Mouse (Mus musculus) bone marrow, adult 2 months (tissue): ENCODE measurements around the gene Cmklr1. TPM values are rescaled to one million over a fixed set of nuclear protein-coding genes. Genes with fewer than 3 reads are reported as not detected.

Experiments used
- H3K27ac ChIP-seq: fragments of 200-500 bp; 2 replicates; pipeline ENCODE4 v1.5.1; 2012; ENCODE audit warnings: low read depth, mild to moderate bottlenecking, control low read depth, inconsistent platforms, low read length; ENCODE audit not compliant: control insufficient read depth, poor library complexity, insufficient read depth
- H3K4me1 ChIP-seq: fragments of 200-500 bp; 2 replicates; pipeline ENCODE4 v1.6.1; 2011; ENCODE audit warnings: low read length; ENCODE audit not compliant: control insufficient read depth, insufficient read depth
- H3K4me3 ChIP-seq: fragments of 200-500 bp; replicated peaks from 2 replicates; pipeline ENCODE3; 2011; ENCODE audit warnings: mild to moderate bottlenecking, low read depth, low read length, control low read depth; ENCODE audit not compliant: control insufficient read depth
- CTCF ChIP-seq: fragments of 200-500 bp; IDR thresholded peaks from 2 replicates; pipeline ENCODE4 v1.5.1; 2011; ENCODE audit warnings: low read length, control low read depth; ENCODE audit not compliant: control insufficient read depth, insufficient read depth
- POLR2A ChIP-seq: fragments of 200-500 bp; IDR thresholded peaks from 2 replicates; pipeline ENCODE4 v1.6.1; 2011; ENCODE audit warnings: low read depth, mild to moderate bottlenecking, control low read depth, low read length, borderline replicate concordance; ENCODE audit not compliant: control insufficient read depth
- WGBS: fragments of 180-500 bp; shearing (Covaris S2); methylation state at CpG from one replicate; pipeline ENCODE4 v1.1.7; 2018; 5-methylcytosine and 5-hydroxymethylcytosine counted together
- polyA plus RNA-seq: library from polyadenylated mRNA; stranded (reverse); fragments of >200 nt; gene quantifications from 2 replicates; pipeline ENCODE4 v1.2.4, GENCODE M21; 2011; ENCODE audit warnings: low replicate concordance; ENCODE audit not compliant: missing spikeins, insufficient read depth, insufficient read length

The Cmklr1 gene
- polyA plus RNA-seq, 1 experiment: 2.6 TPM

DNA sequence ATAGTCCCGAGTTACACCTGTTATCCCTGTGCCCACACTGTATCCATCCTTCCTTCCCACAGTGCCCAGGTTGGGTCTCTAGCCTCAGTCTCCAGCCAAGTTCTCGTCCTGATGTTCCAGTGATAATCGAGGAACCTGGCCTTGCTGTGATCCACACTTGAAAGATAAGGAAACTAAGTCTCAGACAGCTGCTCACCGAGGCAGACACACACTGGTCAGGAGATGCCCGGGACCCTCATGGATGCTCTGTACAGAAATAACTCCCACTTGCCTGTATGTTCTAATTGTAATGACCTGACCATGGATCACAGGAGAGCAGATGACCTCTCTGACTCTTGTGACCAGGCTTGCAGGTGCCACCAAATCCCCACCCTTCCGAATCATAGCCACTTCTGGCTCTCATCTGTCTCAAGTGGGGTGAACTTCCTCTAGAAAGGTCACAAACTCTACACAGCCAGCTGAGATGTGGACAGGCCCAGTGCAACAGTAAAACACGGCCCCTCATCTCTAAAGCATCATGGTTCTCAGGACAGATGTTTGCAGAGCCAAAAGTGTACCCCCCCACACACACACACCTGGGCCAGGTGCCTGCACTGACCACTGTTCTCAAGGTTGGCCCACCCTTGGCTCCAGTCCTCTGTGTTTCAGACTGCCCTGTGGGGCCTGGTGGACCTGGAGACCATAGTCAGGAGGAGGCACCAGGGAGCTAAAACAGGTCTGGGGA is 15.2 kb downstream of the Cmklr1 start:
- Histone ChIP-seq H3K27ac (no peak overlapping the region), H3K4me3 (no peak overlapping the region), H3K4me1 (peaks cover 4% of the 10 kb centered on the region)
- TF ChIP-seq POLR2A (no peak), CTCF (no peak)
- 57% methylated on average over 7 of the region's 7 CpGs for WGBS

DNA sequence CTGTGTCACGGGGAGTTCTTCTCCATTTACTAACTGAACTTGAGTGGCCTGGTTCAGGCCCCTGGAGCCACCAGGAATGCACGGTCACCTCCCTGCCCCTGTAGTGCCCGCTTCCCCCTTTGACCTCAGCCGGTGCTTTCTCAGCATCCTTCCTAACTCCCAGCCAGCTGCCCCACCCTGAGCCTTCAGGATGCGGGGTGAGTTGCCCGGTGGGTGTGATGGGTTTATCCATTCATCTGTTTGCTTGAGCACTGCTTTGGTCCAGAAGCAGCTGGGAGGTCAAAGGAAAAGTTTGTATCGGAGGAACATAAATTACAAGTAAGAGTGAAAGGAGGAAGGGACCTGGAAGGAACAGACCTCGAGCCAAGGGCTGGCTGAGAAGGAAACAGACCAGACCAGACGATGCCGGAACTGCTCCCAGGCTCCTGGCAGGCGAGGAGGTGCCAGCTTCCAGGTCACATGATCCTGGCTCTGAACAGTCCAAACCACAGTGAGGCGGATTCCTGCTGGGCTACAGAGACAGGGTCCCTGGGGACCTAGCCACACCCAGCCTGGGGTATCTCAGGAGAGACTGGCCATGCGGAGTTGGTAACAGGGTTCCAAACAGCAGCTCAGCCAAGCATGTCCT is 16.1 kb downstream of the Cmklr1 start:
- WGBS: 14% methylated on average over 13 of the region's 13 CpGs
- H3K4me3 ChIP-seq: no peak overlapping the region
- TF ChIP-seq CTCF: no peak
- no peak for TF ChIP-seq POLR2A
- H3K27ac ChIP-seq: no peak overlapping the region; the same call in 1 of the 2 replicates
- H3K4me1 ChIP-seq: peaks cover 4% of the 10 kb centered on the region

DNA sequence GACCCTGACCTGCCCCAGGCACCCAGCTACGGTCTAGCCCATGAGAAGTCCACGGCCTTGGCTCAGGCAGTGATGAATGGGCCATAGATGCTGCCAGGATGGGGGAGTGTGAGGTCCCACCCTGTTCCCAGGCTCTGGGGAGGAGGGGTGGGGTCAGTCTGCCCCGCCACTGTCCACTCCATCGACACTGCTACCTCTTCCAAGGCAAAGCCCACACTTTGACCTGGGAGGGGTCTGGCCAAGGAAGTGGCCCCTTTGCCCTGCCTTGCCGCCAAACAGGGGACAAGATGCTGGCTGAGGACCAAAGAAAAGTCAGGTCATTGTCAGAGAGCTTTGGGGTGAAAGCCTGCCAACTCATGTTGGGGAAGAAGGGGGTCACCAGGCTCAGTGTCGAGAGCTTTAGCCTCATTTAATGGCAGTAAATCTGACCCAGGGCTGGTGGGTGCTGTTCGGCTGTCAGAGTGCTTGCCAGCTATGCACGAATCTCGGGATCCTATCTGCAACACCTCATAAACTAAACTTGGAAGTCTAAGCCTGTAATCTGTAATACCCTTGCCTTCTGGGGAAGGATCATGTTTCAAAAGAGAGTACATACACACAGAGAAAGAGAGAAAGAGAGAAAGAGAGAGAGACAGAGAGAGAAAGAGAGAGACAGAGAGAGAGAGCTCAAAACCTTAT is 17.1 kb downstream of the Cmklr1 start:
- TF ChIP-seq POLR2A (no peak), CTCF (no peak)
- H3K4me1 ChIP-seq: peaks cover 4% of the 10 kb centered on the region
- 67% methylated on average over 9 of the region's 9 CpGs for WGBS
- no peak overlapping the region for H3K27ac ChIP-seq
- no peak overlapping the region for H3K4me3 ChIP-seq

DNA sequence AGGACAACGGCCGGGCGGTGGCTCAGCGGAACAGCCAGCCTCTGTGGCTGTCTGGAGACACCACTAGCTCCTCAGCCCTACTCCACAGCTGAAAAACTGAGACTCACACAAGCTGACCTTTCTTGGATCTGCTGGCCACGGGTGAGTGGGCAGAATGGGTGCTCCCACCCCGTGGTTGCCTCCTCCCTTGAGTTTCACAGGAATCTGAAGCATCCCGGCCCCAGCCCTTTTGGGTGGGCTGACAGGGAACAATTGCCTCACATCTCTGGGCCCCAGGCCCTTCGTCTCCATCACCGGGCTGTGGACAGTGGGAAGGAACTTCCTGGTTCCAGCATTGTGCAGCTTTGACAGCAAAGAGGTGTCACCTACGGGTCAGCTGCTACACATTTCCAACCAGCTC is 20.1 kb downstream of the Cmklr1 start:
- no peak overlapping the region for H3K27ac ChIP-seq
- WGBS: 63% methylated on average over 10 of the region's 10 CpGs
- H3K4me1 ChIP-seq: peaks cover 7% of the 10 kb centered on the region
- no peak for TF ChIP-seq POLR2A
- no peak for TF ChIP-seq CTCF
- H3K4me3 ChIP-seq: no peak overlapping the region

DNA sequence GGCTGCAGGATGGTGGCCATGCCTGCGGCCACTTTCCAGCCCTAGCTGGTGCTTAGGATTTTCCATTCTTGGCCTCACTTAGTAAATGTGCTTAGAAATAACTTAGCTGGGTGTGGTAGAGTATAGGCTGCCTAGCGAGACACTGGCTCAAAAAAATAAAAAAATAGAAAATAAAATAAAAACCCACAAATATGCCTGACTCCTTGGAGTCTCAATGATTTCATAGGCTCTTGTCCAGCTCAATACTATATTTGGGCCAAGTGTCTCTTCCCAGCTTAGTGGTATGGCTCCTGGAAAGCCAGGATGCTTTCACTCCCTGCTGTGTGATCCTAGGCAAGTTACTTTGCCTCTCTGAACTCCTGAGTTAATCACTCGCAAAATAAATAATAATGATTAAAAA is 21.0 kb downstream of the Cmklr1 start:
- H3K27ac ChIP-seq: no peak overlapping the region
- TF ChIP-seq CTCF (no peak), POLR2A (no peak)
- peaks cover 3% of the 10 kb centered on the region; the same call in 1 of the 2 replicates for H3K4me1 ChIP-seq
- 80% methylated on average over 3 of the region's 3 CpGs for WGBS
- no peak overlapping the region for H3K4me3 ChIP-seq

DNA sequence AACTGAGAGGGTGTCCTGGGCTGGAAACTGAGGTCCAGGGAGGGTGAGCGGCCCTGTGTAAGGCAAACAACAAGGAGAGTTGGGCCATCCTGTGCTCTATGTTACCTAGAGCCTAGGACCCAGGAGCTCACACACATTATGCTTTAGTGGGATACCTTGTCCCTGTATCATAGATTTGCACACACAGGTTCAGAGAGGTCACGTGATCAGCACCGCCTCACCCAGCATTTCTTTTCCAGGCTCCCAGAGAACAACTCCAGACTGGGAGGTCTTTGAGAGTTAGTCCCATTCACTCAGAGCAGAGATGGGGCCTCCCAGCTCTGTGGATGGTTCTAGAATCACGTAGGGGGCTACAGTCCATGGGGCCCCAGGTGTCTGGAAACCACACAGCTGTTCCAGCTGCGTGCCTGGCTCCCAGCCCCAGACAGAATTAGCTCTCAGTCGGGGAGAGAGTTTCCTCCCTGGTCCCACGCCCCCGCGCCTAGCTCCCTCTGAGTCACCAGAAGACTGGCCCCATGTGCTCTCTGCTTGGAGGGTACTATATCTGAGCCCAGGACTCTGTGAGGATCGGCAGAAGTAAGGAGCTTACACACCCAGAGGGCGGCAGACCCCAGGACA is 22.3 kb downstream of the Cmklr1 start:
- WGBS: 37% methylated on average over 11 of the region's 11 CpGs
- no peak overlapping the region for H3K27ac ChIP-seq
- no peak overlapping the region for H3K4me3 ChIP-seq
- peaks cover 3% of the 10 kb centered on the region; the same call in 1 of the 2 replicates for H3K4me1 ChIP-seq
- TF ChIP-seq POLR2A (no peak), CTCF (no peak)

DNA sequence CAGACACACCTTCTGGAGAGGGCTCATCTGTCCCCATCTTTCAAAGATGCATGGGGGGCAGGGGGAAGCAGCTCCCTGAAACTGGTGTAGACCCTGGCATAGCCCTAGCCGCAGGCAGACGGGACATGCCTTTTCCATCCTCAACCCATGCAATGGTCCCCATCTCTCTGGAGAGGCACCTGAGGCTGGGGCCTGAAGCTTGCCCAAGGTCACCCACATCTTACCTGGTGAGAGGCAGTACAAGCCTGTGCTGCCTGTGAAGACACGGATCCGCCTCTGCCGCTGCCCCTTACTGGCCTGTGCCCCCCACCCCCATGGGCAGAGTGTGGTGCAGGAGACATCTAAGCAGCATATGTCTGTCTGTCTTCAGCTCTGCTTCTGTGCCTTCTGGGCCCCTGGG is 23.2 kb downstream of the Cmklr1 start:
- Histone ChIP-seq H3K27ac (no peak overlapping the region), H3K4me3 (no peak overlapping the region), H3K4me1 (peaks cover 3% of the 10 kb centered on the region; the same call in 1 of the 2 replicates)
- TF ChIP-seq CTCF (no peak), POLR2A (no peak)
- 90% methylated on average over 5 of the region's 5 CpGs for WGBS

DNA sequence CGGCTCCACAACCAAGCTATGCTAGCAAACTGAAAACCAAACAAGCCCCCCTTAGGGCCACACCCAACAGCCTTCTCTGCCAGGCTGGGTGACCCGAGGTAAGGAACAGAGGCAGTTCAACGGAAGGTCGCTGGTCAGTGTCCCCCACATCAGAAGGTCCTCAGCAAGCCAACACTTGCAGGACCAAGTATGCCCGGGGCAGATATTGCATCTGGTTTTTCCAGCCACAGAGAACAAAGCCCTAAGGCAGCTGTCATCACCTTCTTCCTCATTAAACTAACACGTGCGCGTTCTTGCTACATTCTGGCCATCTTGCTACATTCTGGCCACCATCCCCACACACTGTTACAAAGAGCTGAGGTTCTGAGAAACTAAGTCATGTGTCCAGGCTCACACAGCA is 23.9 kb downstream of the Cmklr1 start:
- WGBS: 42% methylated on average over 8 of the region's 8 CpGs
- Histone ChIP-seq H3K27ac (no peak overlapping the region; the same call in 1 of the 2 replicates), H3K4me3 (no peak overlapping the region), H3K4me1 (peaks cover 4% of the 10 kb centered on the region; the same call in 1 of the 2 replicates)
- TF ChIP-seq CTCF (no peak), POLR2A (no peak)
